Mouse (Mus musculus) spleen, adult 2 months (tissue): ENCODE results near the gene Rab11fip3. TPM values are rescaled to one million over a fixed set of nuclear protein-coding genes. Genes with fewer than 3 reads are reported as not detected.
A peak's percentile ranks its signal among the peaks of the same experiment; 100 is the strongest.

Experiments used
- DNase-seq, 2 experiments: peaks; one replicate each; pipeline versions ENCODE4 v3.0.0 to v3.0.0-alpha.2; 2012 to 2021; ENCODE audit warnings: low spot score in 2 of 2, low read depth in 1 of 2
- H3K27ac ChIP-seq: fragments of 200-500 bp; 2 replicates; pipeline ENCODE4 v1.5.1; 2012; ENCODE audit warnings: low read length, inconsistent platforms; ENCODE audit not compliant: insufficient read depth
- H3K27me3 ChIP-seq: fragments of 200-500 bp; 2 replicates; pipeline ENCODE4 v1.6.1; 2012; ENCODE audit warnings: mild to moderate bottlenecking, moderate library complexity, low read length, inconsistent platforms; ENCODE audit not compliant: control insufficient read depth, insufficient read depth
- H3K36me3 ChIP-seq: fragments of 200-500 bp; 2 replicates; pipeline ENCODE4 v1.6.1; 2012; ENCODE audit warnings: mild to moderate bottlenecking, low read length, inconsistent platforms; ENCODE audit not compliant: control insufficient read depth, insufficient read depth
- H3K4me1 ChIP-seq: fragments of 200-500 bp; 2 replicates; pipeline ENCODE4 v1.6.1; 2011; ENCODE audit warnings: inconsistent platforms; ENCODE audit not compliant: control insufficient read depth, insufficient read depth, insufficient read length
- H3K4me3 ChIP-seq: fragments of 200-500 bp; 2 replicates; pipeline ENCODE4 v1.5.1; 2011; ENCODE audit warnings: mild to moderate bottlenecking, inconsistent platforms; ENCODE audit not compliant: insufficient read depth, insufficient read length; ENCODE audit errors: extremely low read depth
- CTCF ChIP-seq: fragments of 200-500 bp; IDR thresholded peaks from 2 replicates; pipeline ENCODE4 v1.5.1; 2011; ENCODE audit warnings: mild to moderate bottlenecking, inconsistent platforms; ENCODE audit not compliant: insufficient read depth, insufficient read length, insufficient replicate concordance; ENCODE audit errors: extremely low read depth
- POLR2A ChIP-seq: fragments of 200-500 bp; IDR thresholded peaks from 2 replicates; pipeline ENCODE4 v1.6.1; 2011; ENCODE audit warnings: low read depth, low read length, inconsistent platforms
- WGBS: fragments of 180-500 bp; shearing (Covaris S2); methylation state at CpG from one replicate; pipeline ENCODE4 v1.1.7; 2018; 5-methylcytosine and 5-hydroxymethylcytosine counted together
- polyA plus RNA-seq: library from polyadenylated mRNA; depleted of rRNA; stranded (reverse); fragments of >200 nt; gene quantifications from 2 replicates; pipeline ENCODE4 v1.2.3, GENCODE M21; 2012

Rab11fip3 gene
- polyA plus RNA-seq, 1 experiment, result 13.3 TPM

GRCm38 (mm10) chr17:25992274-25992673, 77.1 kb downstream of the Rab11fip3 start:
- Histone ChIP-seq H3K4me1 (no peaks in the 10 kb centered on the region), H3K4me3 (no peak overlapping the region), H3K36me3 (no peaks in the 10 kb centered on the region), H3K27ac (no peak overlapping the region), H3K27me3 (no peaks in the 10 kb centered on the region)
- WGBS, result 89% methylated on average over 4 of the region's 4 CpGs
- no peak for DNase-seq
- no peak for TF ChIP-seq CTCF
- no peak for TF ChIP-seq POLR2A

- Histone ChIP-seq H3K27ac (no peak overlapping the region), H3K4me3 (no peak overlapping the region), H3K4me1 (no peaks in the 10 kb centered on the region), H3K36me3 (no peaks in the 10 kb centered on the region), H3K27me3 (no peaks in the 10 kb centered on the region)
- WGBS, result 40% methylated on average over 5 of the region's 5 CpGs
- DNase-seq, result no peak
- no peak for TF ChIP-seq POLR2A
- TF ChIP-seq CTCF, result no peak
These were observed 79.0 kb downstream of the Rab11fip3 start for GRCm38 (mm10) chr17:25990331-25990730.

- no peaks in the 10 kb centered on the region for H3K36me3 ChIP-seq
These were observed 83.8 kb downstream of the Rab11fip3 start, which contains the start of gene Capn15 for GRCm38 (mm10) chr17:25985306-25986294. Capn15 (minus strand) TSS chr17:25985796.

GRCm38 (mm10) chr17:25984556-25985305, 84.6 kb downstream of the Rab11fip3 start:
- no peaks in the 10 kb centered on the region for H3K27me3 ChIP-seq
- peaks cover 5% of the 10 kb centered on the region; the same call in 1 of the 2 replicates for H3K4me1 ChIP-seq
- no peak for TF ChIP-seq CTCF
- TF ChIP-seq POLR2A, result no peak
- no peak for DNase-seq
- peak overlapping the region; percentile 80 for H3K4me3 ChIP-seq
- 0 out of 2 replicates have a peak overlapping the region, but pooled peaks have one; percentile 34 for H3K27ac ChIP-seq
- no peaks in the 10 kb centered on the region for H3K36me3 ChIP-seq
- 10% methylated on average over 17 of the region's 17 CpGs for WGBS

More at GRCm38 (mm10) chr17:25985306-25986294, 83.8 kb downstream of the Rab11fip3 start, which contains the start of gene Capn15:
- DNase-seq, result peak; percentile 73 to 90
- H3K4me1 ChIP-seq, result peaks cover 5% of the 10 kb centered on the region; the same call in 1 of the 2 replicates
- H3K27ac ChIP-seq, result peak within 1 kb of the TSS; percentile 41
- peak within 1 kb of the TSS; percentile 80 for H3K4me3 ChIP-seq
- under 1% methylated on average over 91 of the region's 91 CpGs for WGBS
- TF ChIP-seq POLR2A (peak; percentile 30; the same call in 1 of the 2 replicates), CTCF (no peak)
- no peaks in the 10 kb centered on the region for H3K27me3 ChIP-seq

GRCm38 (mm10) chr17:25984066-25984465, 85.3 kb downstream of the Rab11fip3 start:
- Histone ChIP-seq H3K27ac (no peak overlapping the region), H3K4me3 (no peak overlapping the region), H3K27me3 (no peaks in the 10 kb centered on the region), H3K36me3 (no peaks in the 10 kb centered on the region), H3K4me1 (peaks cover 5% of the 10 kb centered on the region; the same call in 1 of the 2 replicates)
- no peak for TF ChIP-seq CTCF
- no peak for TF ChIP-seq POLR2A
- WGBS, result 97% methylated on average over 1 of the region's 1 CpGs
- no peak for DNase-seq

- 89% methylated on average over 3 of the region's 3 CpGs for WGBS
- DNase-seq, result no peak
- Histone ChIP-seq H3K27ac (no peak overlapping the region), H3K4me1 (peaks cover 5% of the 10 kb centered on the region; the same call in 1 of the 2 replicates), H3K27me3 (no peaks in the 10 kb centered on the region), H3K36me3 (no peaks in the 10 kb centered on the region), H3K4me3 (no peak overlapping the region)
- no peak for TF ChIP-seq POLR2A
These were observed 86.4 kb downstream of the Rab11fip3 start for GRCm38 (mm10) chr17:25982913-25983312.
